ENCODE assay signal across 18 mouse cellular contexts in genomic region chr3:138248746-138249145, GRCm38 (mm10). TPM values are rescaled to one million over a fixed set of nuclear protein-coding genes. Genes with fewer than 3 reads are reported as not detected.
DNase-seq lines count a peak whose midpoint lies in the region; ATAC-seq lines count a peak whose summit lies in the region.
"Had no signal": no experiment of that assay in that cellular context is flagged by ENCODE, and none has a peak within 500 bp of the region (broad histone marks: within the 10 kb centered on the region; RNA-seq: fewer than 3 reads in every experiment).

No protein-coding gene starts in this region.

- no peaks in the 10 kb centered on the region for H3K27me3 ChIP-seq in heart, embryonic 10.5 days (ENCODE audit: insufficient read depth, poor library complexity, severe bottlenecking)
- 0 out of 2 replicates have a peak, but pooled peaks cover 3% of the 10 kb centered on the region for H3K27me3 ChIP-seq in kidney, embryonic 15.5 days
- H3K27me3 ChIP-seq: forebrain, embryonic 13.5 days; limb, embryonic 15.5 days had no signal

- H3K4me2 ChIP-seq in kidney, embryonic 15.5 days = no peak overlapping the region
- H3K4me2 ChIP-seq: forebrain, embryonic 13.5 days; limb, embryonic 15.5 days had no signal

- H3K27ac ChIP-seq in heart, embryonic 10.5 days = no peak overlapping the region
- peak overlapping the region; percentile 82 for H3K27ac ChIP-seq in kidney, embryonic 15.5 days
- H3K27ac ChIP-seq: forebrain, embryonic 13.5 days had no signal

- no peak for ATAC-seq in kidney, embryonic 15.5 days (replicated peaks; ENCODE audit: low FRiP score)
- ATAC-seq: forebrain, embryonic 13.5 days had no signal

- peak; percentile 89 for DNase-seq in heart, adult 8-10 months (ENCODE audit: low spot score)
- DNase-seq in heart, embryonic 10.5 days (ENCODE audit: low spot score) = no peak
- DNase-seq in gastrocnemius, adult 8-10 months (ENCODE audit: low spot score in 2 of 2) = peak; percentile 60 to 66
- peak; percentile 70 for DNase-seq in lung, postnatal 25 days (ENCODE audit: low spot score)
- DNase-seq in left cerebral cortex, postnatal 14 days (ENCODE audit: low spot score in 2 of 2) = no peak
- DNase-seq in layer of hippocampus, adult 8-10 months (ENCODE audit: low spot score in 2 of 2) = no peak
- no peak for DNase-seq in embryo, embryonic 11 days
- DNase-seq: adrenal gland, postnatal 25 days; cerebellum, adult 11-12 months; midbrain, embryonic 14.5 days; right cerebral cortex, postnatal 4 days had no signal

- H3K9me3 ChIP-seq in heart, embryonic 10.5 days = no peaks in the 10 kb centered on the region
- H3K9me3 ChIP-seq in kidney, embryonic 15.5 days (replicated peaks) = no peaks in the 10 kb centered on the region
- H3K9me3 ChIP-seq: forebrain, embryonic 13.5 days; limb, embryonic 15.5 days had no signal

- no peak overlapping the region for H3K9ac ChIP-seq in kidney, embryonic 15.5 days
- H3K9ac ChIP-seq: forebrain, embryonic 13.5 days; limb, embryonic 15.5 days had no signal

- H3K4me1 ChIP-seq in heart, embryonic 10.5 days = no peaks in the 10 kb centered on the region
- H3K4me1 ChIP-seq in kidney, embryonic 15.5 days = peaks cover 26% of the 10 kb centered on the region
- H3K4me1 ChIP-seq: forebrain, embryonic 13.5 days had no signal

- WGBS in heart, embryonic 10.5 days = 92% methylated on average over 8 of the region's 8 CpGs
- 73% methylated on average over 8 of the region's 8 CpGs for WGBS in kidney, embryonic 15.5 days

- intact Hi-C loops in left cerebral cortex, postnatal 14 days (cut with DNase I) = no loop called here

- no peak overlapping the region for H3K4me3 ChIP-seq in heart, embryonic 10.5 days
- no peak overlapping the region for H3K4me3 ChIP-seq in kidney, embryonic 15.5 days (replicated peaks)
- H3K4me3 ChIP-seq: forebrain, embryonic 13.5 days; limb, embryonic 15.5 days had no signal

- H3K36me3 ChIP-seq in heart, embryonic 10.5 days = no peaks in the 10 kb centered on the region
- no peaks in the 10 kb centered on the region for H3K36me3 ChIP-seq in kidney, embryonic 15.5 days
- H3K36me3 ChIP-seq: limb, embryonic 15.5 days had no signal

RNA-seq across cellular contexts. Expression of gene Adh1, which starts 12.0 kb away (rescaled TPM):
- total RNA-seq in heart, adult 8-10 months (2022) = 10 to 100 TPM; 26.8 to 55.8 (median 33.1) TPM
- 0.99 and 1.0 TPM in 2 replicates for polyA plus RNA-seq in heart, embryonic 10.5 days (2016; fragmentation: Nextera tagmentation; extraction: Ambion mirVana)
- 10 to 100 TPM; 14.7 to 36.9 (median 23.9) TPM for total RNA-seq in gastrocnemius, adult 8-10 months (2022)
- 43.5 and 86.9 TPM in 2 replicates for polyA plus RNA-seq in kidney, embryonic 15.5 days (2015; fragmentation: Nextera tagmentation; extraction: Ambion mirVana)
- total RNA-seq in left cerebral cortex, postnatal 14 days (2021) = under 1 TPM; 0.64 to 0.89 TPM
- 1 to 10 TPM; 1.1 to 2.1 (median 1.8) TPM for total RNA-seq in layer of hippocampus, adult 8-10 months (2022)
- polyA plus RNA-seq: embryonic facial prominence, embryonic 11.5 days had no signal

RNA-seq across cellular contexts. Expression of gene Adh7, which starts 31.2 kb away (rescaled TPM):
- total RNA-seq in heart, adult 8-10 months (2022) = under 1 TPM; 0.11 to 0.81 (median 0.47) TPM
- polyA plus RNA-seq in heart, embryonic 10.5 days (2016; fragmentation: Nextera tagmentation; extraction: Ambion mirVana) = 0.19 TPM in 1 of 2 replicates, not detected in the other
- under 1 TPM; 0.12 to 0.88 (median 0.37) TPM for total RNA-seq in gastrocnemius, adult 8-10 months (2022)
- polyA plus RNA-seq in kidney, embryonic 15.5 days (2015; fragmentation: Nextera tagmentation; extraction: Ambion mirVana) = 0.74 and 0.91 TPM in 2 replicates
- under 1 TPM; 0.08 to 0.09 TPM for total RNA-seq in left cerebral cortex, postnatal 14 days (2021)
- under 1 TPM in 3 of 4 experiments, not detected in 1; 0.13 to 0.27 (median 0.21) TPM for total RNA-seq in layer of hippocampus, adult 8-10 months (2022)
- total RNA-seq: neutrophil, adult 5-6 weeks had no signal
- polyA plus RNA-seq: embryonic facial prominence, embryonic 11.5 days; forebrain, embryonic 13.5 days; heart, postnatal 0 days had no signal

RNA-seq across cellular contexts. Expression of gene 4930579F01Rik, which starts 55.1 kb away (rescaled TPM):
- total RNA-seq in heart, adult 8-10 months (2022) = not detected
- not detected in 2 replicates for polyA plus RNA-seq in heart, embryonic 10.5 days (2016; fragmentation: Nextera tagmentation; extraction: Ambion mirVana)
- total RNA-seq in gastrocnemius, adult 8-10 months (2022) = not detected
- 0.09 and 0.19 TPM in 2 replicates for polyA plus RNA-seq in kidney, embryonic 15.5 days (2015; fragmentation: Nextera tagmentation; extraction: Ambion mirVana)
- total RNA-seq in left cerebral cortex, postnatal 14 days (2021) = not detected
- not detected for total RNA-seq in layer of hippocampus, adult 8-10 months (2022)
- total RNA-seq: neutrophil, adult 5-6 weeks had no signal
- polyA plus RNA-seq: C2C12; embryonic facial prominence, embryonic 11.5 days; forebrain, embryonic 13.5 days; heart, postnatal 0 days; limb, embryonic 15.5 days; midbrain, embryonic 14.5 days had no signal

Comparison
In these comparisons a context has a peak if more than half of its experiments do, and no peak if none do; other contexts are left out.
1. DNase-seq: peak in heart, adult 8-10 months (single experiment), gastrocnemius, adult 8-10 months (2 of 2) and lung, postnatal 25 days (single experiment); none in heart, embryonic 10.5 days (single experiment), left cerebral cortex, postnatal 14 days (0 of 2), layer of hippocampus, adult 8-10 months (0 of 2) and embryo, embryonic 11 days (single experiment).
2. RNA of gene Adh1, which starts 12.0 kb away (total RNA-seq): 26.8 to 55.8 TPM in heart, adult 8-10 months and 14.7 to 36.9 TPM in gastrocnemius, adult 8-10 months; 1.1 to 2.1 TPM in layer of hippocampus, adult 8-10 months and 0.64 to 0.89 TPM in left cerebral cortex, postnatal 14 days; every median in the first group is over 4 times any median in the second.